Mouse (Mus musculus) telencephalon, adult 2 months (tissue): ENCODE measurements at regions not wholly inside any gene's neighbourhood (a gene's known extent, or its start where the extent isn't known, plus 50 kb on each side); places are given as distances from the start of the nearest gene placed in this dataset.

Source experiments
- DNase-seq: peaks from one replicate; pipeline ENCODE4 v3.0.0-alpha.2; 2011; ENCODE audit warnings: low read depth, low spot score

- DNase-seq = no peak
Observed at GRCm38 (mm10) chr13:41694749-41695419, 89.2 kb downstream of the Tmem170b start.

- DNase-seq = no peak
Observed at GRCm38 (mm10) chr13:41696767-41697445, 91.2 kb downstream of the Tmem170b start.

GRCm38 (mm10) chr13:41701345-41701744 lies 95.6 kb downstream of the Tmem170b start:
- DNase-seq = no peak

- DNase-seq = no peak
Observed at GRCm38 (mm10) chr13:41701829-41702231, 96.1 kb downstream of the Tmem170b start.

GRCm38 (mm10) chr13:41703196-41703595 lies 97.5 kb downstream of the Tmem170b start:
- DNase-seq = no peak

GRCm38 (mm10) chr13:41703618-41704017 lies 97.9 kb downstream of the Tmem170b start:
- DNase-seq = no peak

GRCm38 (mm10) chr13:41704806-41705205 lies 99.1 kb downstream of the Tmem170b start:
- no peak for DNase-seq

GRCm38 (mm10) chr13:41705636-41706035 lies 99.9 kb downstream of the Tmem170b start:
- no peak for DNase-seq

GRCm38 (mm10) chr13:41707811-41708210 lies 102.1 kb downstream of the Tmem170b start:
- no peak for DNase-seq

- DNase-seq = no peak
Observed at GRCm38 (mm10) chr13:41709071-41709470, 103.4 kb downstream of the Tmem170b start.

GRCm38 (mm10) chr13:41709475-41710227 lies 103.9 kb downstream of the Tmem170b start:
- peak; percentile 78 for DNase-seq

GRCm38 (mm10) chr13:41712616-41713015 lies 106.9 kb downstream of the Tmem170b start:
- DNase-seq = no peak
